Mouse (Mus musculus) liver, embryonic 16.5 days (tissue): ENCODE data around the gene Sympk. TPM values are rescaled to one million over a fixed set of nuclear protein-coding genes. Genes with fewer than 3 reads are reported as not detected.

Experiments
- ATAC-seq: fragments of 200-750 bp; cut with Nextera tagmentation; 2 replicates; pipeline ENCODE4 v1.8.0; 2017; ENCODE audit warnings: low read depth, mild to moderate bottlenecking, moderate number of reproducible peaks, moderate library complexity
- H3K27ac ChIP-seq: fragments of 300-500 bp; sonication (generic); 2 replicates; pipeline ENCODE4 v1.5.1; 2014; ENCODE audit warnings: mild to moderate bottlenecking, low read length
- H3K27me3 ChIP-seq: fragments of 300-500 bp; sonication (generic); 2 replicates; pipeline ENCODE4 v1.6.1; 2014; ENCODE audit warnings: low read depth, low read length, mixed read lengths; ENCODE audit not compliant: control insufficient read depth, insufficient read depth
- H3K36me3 ChIP-seq: fragments of 300-500 bp; sonication (generic); 2 replicates; pipeline ENCODE4 v1.6.1; 2014; ENCODE audit warnings: mild to moderate bottlenecking; ENCODE audit not compliant: control insufficient read depth, insufficient read depth
- H3K4me1 ChIP-seq: fragments of 300-500 bp; sonication (generic); 2 replicates; pipeline ENCODE4 v1.6.1; 2014; ENCODE audit warnings: low read depth, low read length, mixed read lengths; ENCODE audit not compliant: control insufficient read depth
- H3K4me2 ChIP-seq: fragments of 300-500 bp; sonication (generic); 2 replicates; pipeline ENCODE4 v1.6.1; 2014; ENCODE audit warnings: low read depth, low read length, mixed read lengths
- H3K4me3 ChIP-seq: fragments of 300-500 bp; sonication (generic); 2 replicates; pipeline ENCODE4 v1.5.1; 2014; ENCODE audit warnings: low read depth, mild to moderate bottlenecking, low read length
- H3K9ac ChIP-seq: fragments of 300-500 bp; sonication (generic); 2 replicates; pipeline ENCODE4 v1.6.1; 2014; ENCODE audit warnings: low read depth, low read length
- H3K9me3 ChIP-seq: fragments of 300-500 bp; sonication (generic); replicated peaks from 2 replicates; pipeline ENCODE4 v1.6.1; 2016; ENCODE audit warnings: low read length; ENCODE audit not compliant: control insufficient read depth
- WGBS: fragments of 180-500 bp; shearing (Covaris S2); extraction: QIAGEN DNeasy Blood & Tissue Kit; methylation state at CpG from one replicate; pipeline ENCODE4 v1.1.7; 2014; ENCODE audit not compliant: insufficient replicate concordance; 5-methylcytosine and 5-hydroxymethylcytosine counted together
- polyA plus RNA-seq: library from polyadenylated mRNA; unstranded; fragments of >200 nt; fragmentation: Nextera tagmentation; extraction: Ambion mirVana; gene quantifications from 2 replicates; pipeline ENCODE4 v1.2.1, GENCODE M21; 2015

Gene Sympk
- polyA plus RNA-seq, 1 experiment from 2014 or later = 13.8 TPM

- H3K4me3 ChIP-seq = peak overlapping the region; percentile 84
- no peaks in the 10 kb centered on the region for H3K27me3 ChIP-seq
- H3K4me1 ChIP-seq = peaks cover 57% of the 10 kb centered on the region
- no peaks in the 10 kb centered on the region for H3K9me3 ChIP-seq
- H3K4me2 ChIP-seq = peak overlapping the region; percentile 99
- peak overlapping the region; percentile 94 for H3K27ac ChIP-seq
- no peak for ATAC-seq
- peak overlapping the region; percentile 87 for H3K9ac ChIP-seq
- WGBS = 12% methylated on average over 33 of the region's 34 CpGs
- peaks cover 5% of the 10 kb centered on the region for H3K36me3 ChIP-seq
These were observed 19.5 kb upstream of the Sympk start for GRCm38 (mm10) chr7:19004631-19005079.

GRCm38 (mm10) chr7:19005417-19006121 is 18.6 kb upstream of the Sympk start:
- Histone ChIP-seq H3K27ac (no peak overlapping the region), H3K36me3 (peaks cover 5% of the 10 kb centered on the region), H3K9ac (0 out of 2 replicates have a peak overlapping the region, but pooled peaks have one; percentile 6), H3K9me3 (no peaks in the 10 kb centered on the region), H3K4me3 (peak overlapping the region; percentile 84), H3K27me3 (no peaks in the 10 kb centered on the region), H3K4me1 (peaks cover 57% of the 10 kb centered on the region), H3K4me2 (peak overlapping the region; percentile 99)
- WGBS = 72% methylated on average over 34 of the region's 34 CpGs
- no peak for ATAC-seq

- Histone ChIP-seq H3K9me3 (no peaks in the 10 kb centered on the region), H3K9ac (no peak overlapping the region), H3K4me2 (peak overlapping the region; percentile 99; the same call in 1 of the 2 replicates), H3K36me3 (peaks cover 5% of the 10 kb centered on the region), H3K4me1 (peaks cover 49% of the 10 kb centered on the region), H3K27ac (peak overlapping the region; percentile 21), H3K4me3 (peak overlapping the region; percentile 84; the same call in 1 of the 2 replicates), H3K27me3 (no peaks in the 10 kb centered on the region)
- no peak for ATAC-seq
- WGBS = 4% methylated on average over 12 of the region's 12 CpGs
These were observed 17.7 kb upstream of the Sympk start for GRCm38 (mm10) chr7:19006476-19006875.

- H3K9ac ChIP-seq = no peak overlapping the region
- peaks cover 5% of the 10 kb centered on the region for H3K36me3 ChIP-seq
- H3K27me3 ChIP-seq = 0 out of 2 replicates have a peak, but pooled peaks cover 3% of the 10 kb centered on the region
- peaks cover 46% of the 10 kb centered on the region for H3K4me1 ChIP-seq
- WGBS = 62% methylated on average over 13 of the region's 13 CpGs
- peak; percentile 32 for ATAC-seq
- no peaks in the 10 kb centered on the region for H3K9me3 ChIP-seq
- peak overlapping the region; percentile 24; the same call in 1 of the 2 replicates for H3K4me2 ChIP-seq
- H3K27ac ChIP-seq = peak overlapping the region; percentile 76
- peak overlapping the region; percentile 11; the same call in 1 of the 2 replicates for H3K4me3 ChIP-seq
These were observed 16.9 kb upstream of the Sympk start for GRCm38 (mm10) chr7:19007026-19007977.

- H3K27ac ChIP-seq = peak overlapping the region; percentile 4; the same call in 1 of the 2 replicates
- H3K4me1 ChIP-seq = peaks cover 22% of the 10 kb centered on the region
- H3K27me3 ChIP-seq = 0 out of 2 replicates have a peak, but pooled peaks cover 3% of the 10 kb centered on the region
- H3K4me3 ChIP-seq = no peak overlapping the region
- no peak overlapping the region for H3K9ac ChIP-seq
- H3K36me3 ChIP-seq = peaks cover 4% of the 10 kb centered on the region
- H3K4me2 ChIP-seq = no peak overlapping the region
- H3K9me3 ChIP-seq = no peaks in the 10 kb centered on the region
- 56% methylated on average over 7 of the region's 7 CpGs for whole genome bisulfite sequencing
- peak; percentile 13 for ATAC-seq
These were observed 13.6 kb upstream of the Sympk start for GRCm38 (mm10) chr7:19010581-19010980.

- Histone ChIP-seq H3K27ac (peak overlapping the region; percentile 79), H3K9ac (peak overlapping the region; percentile 50), H3K4me2 (peak overlapping the region; percentile 54), H3K9me3 (no peaks in the 10 kb centered on the region), H3K27me3 (0 out of 2 replicates have a peak, but pooled peaks cover 3% of the 10 kb centered on the region), H3K4me3 (peak overlapping the region; percentile 39), H3K4me1 (peaks cover 12% of the 10 kb centered on the region), H3K36me3 (no peaks in the 10 kb centered on the region)
- 2% methylated on average over 31 of the region's 31 CpGs for WGBS
- peak; percentile 43 for ATAC-seq
These were observed 12.1 kb upstream of the Sympk start for GRCm38 (mm10) chr7:19012025-19012621.

GRCm38 (mm10) chr7:19012882-19013281 is 11.3 kb upstream of the Sympk start:
- H3K4me2 ChIP-seq = peak overlapping the region; percentile 54
- no peaks in the 10 kb centered on the region for H3K9me3 ChIP-seq
- no peak overlapping the region for H3K4me3 ChIP-seq
- 39% methylated on average over 2 of the region's 2 CpGs for WGBS
- ATAC-seq = peak; percentile 63
- 0 out of 2 replicates have a peak, but pooled peaks cover 3% of the 10 kb centered on the region for H3K27me3 ChIP-seq
- peak overlapping the region; percentile 79 for H3K27ac ChIP-seq
- H3K36me3 ChIP-seq = no peaks in the 10 kb centered on the region
- peaks cover 12% of the 10 kb centered on the region for H3K4me1 ChIP-seq
- H3K9ac ChIP-seq = no peak overlapping the region; the same call in 1 of the 2 replicates

GRCm38 (mm10) chr7:19014452-19014851 is 9.7 kb upstream of the Sympk start:
- 60% methylated on average over 15 of the region's 15 CpGs for WGBS
- Histone ChIP-seq H3K36me3 (no peaks in the 10 kb centered on the region), H3K9me3 (no peaks in the 10 kb centered on the region), H3K27ac (no peak overlapping the region), H3K4me1 (peaks cover 10% of the 10 kb centered on the region; the same call in 1 of the 2 replicates), H3K9ac (no peak overlapping the region), H3K4me2 (no peak overlapping the region), H3K4me3 (no peak overlapping the region), H3K27me3 (0 out of 2 replicates have a peak, but pooled peaks cover 5% of the 10 kb centered on the region)
- no peak for ATAC-seq
